Comparison of ENCODE assay signal across 8 mouse cellular contexts in genomic region chr4:118135414-118135813, GRCm38 (mm10). TPM values are rescaled to one million over a fixed set of nuclear protein-coding genes. Genes with fewer than 3 reads are reported as not detected.
A peak's percentile ranks its signal among the peaks of the same experiment; 100 is the strongest.
DNase-seq lines count a peak whose midpoint lies in the region; ATAC-seq and TF ChIP-seq lines count a peak whose summit lies in the region.

No protein-coding gene starts in this region.

- peaks cover 32% of the 10 kb centered on the region for H3K36me3 ChIP-seq in heart, embryonic 16.5 days (ENCODE audit: control insufficient read depth, insufficient read depth)
- H3K36me3 ChIP-seq in hindbrain, embryonic 13.5 days: peaks cover 40% of the 10 kb centered on the region
- H3K36me3 ChIP-seq in midbrain, embryonic 12.5 days: peaks cover 42% of the 10 kb centered on the region

- no peaks in the 10 kb centered on the region for H3K27me3 ChIP-seq in heart, embryonic 16.5 days (ENCODE audit: control insufficient read depth, insufficient read depth, low read length)
- no peaks in the 10 kb centered on the region for H3K27me3 ChIP-seq in Patski
- H3K27me3 ChIP-seq in hindbrain, embryonic 13.5 days: no peaks in the 10 kb centered on the region
- no peaks in the 10 kb centered on the region for H3K27me3 ChIP-seq in midbrain, embryonic 12.5 days

- TF ChIP-seq CTCF in Patski (IDR thresholded peaks at IDR 0.05): no peak

- in situ Hi-C loops in Patski (cut with MboI; ENCODE audit: low pct_unique_long_range_greater_than_20kb): no loop called here

- CTCF ChIA-PET in Patski (lab: Charles Lee): no interaction called here

- H3K4me2 ChIP-seq in heart, embryonic 16.5 days (ENCODE audit: low read depth, low read length): peak overlapping the region; percentile 88
- H3K4me2 ChIP-seq in hindbrain, embryonic 13.5 days: peak overlapping the region; percentile 81
- peak overlapping the region; percentile 60 for H3K4me2 ChIP-seq in midbrain, embryonic 12.5 days (replicated peaks)

- H3K9me3 ChIP-seq in heart, embryonic 16.5 days (replicated peaks; ENCODE audit: control insufficient read depth, low read length): no peaks in the 10 kb centered on the region
- H3K9me3 ChIP-seq in hindbrain, embryonic 13.5 days: no peaks in the 10 kb centered on the region
- no peaks in the 10 kb centered on the region for H3K9me3 ChIP-seq in midbrain, embryonic 12.5 days

- WGBS in heart, embryonic 16.5 days: 91% methylated on average over 1 of the region's 1 CpGs
- WGBS in hindbrain, embryonic 13.5 days: 98% methylated on average over 1 of the region's 1 CpGs
- 83% methylated on average over 1 of the region's 1 CpGs for WGBS in midbrain, embryonic 12.5 days

- peak overlapping the region; percentile 72 for H3K4me3 ChIP-seq in heart, embryonic 16.5 days (ENCODE audit: low read length)
- H3K4me3 ChIP-seq in hindbrain, embryonic 13.5 days: peak overlapping the region; percentile 95
- H3K4me3 ChIP-seq in midbrain, embryonic 12.5 days: peak overlapping the region; percentile 97

- H3K27ac ChIP-seq in heart, embryonic 16.5 days (ENCODE audit: low read length): peak overlapping the region; percentile 77
- H3K27ac ChIP-seq in hindbrain, embryonic 13.5 days: peak overlapping the region; percentile 89; the same call in 1 of the 2 replicates
- H3K27ac ChIP-seq in midbrain, embryonic 12.5 days (replicated peaks): no peak overlapping the region

- ATAC-seq in heart, embryonic 16.5 days (replicated peaks; ENCODE audit: extremely low read depth, insufficient read depth, low FRiP score): no peak
- peak; percentile 8 for ATAC-seq in Patski
- ATAC-seq in hindbrain, embryonic 13.5 days (ENCODE audit: low FRiP score): 0 out of 2 replicates have a peak, but pooled peaks have one; percentile 0
- no peak for ATAC-seq in midbrain, embryonic 12.5 days (ENCODE audit: low FRiP score, low read depth)

- DNase-seq in heart, adult 11 months: no peak
- peak; percentile 74 for DNase-seq in Patski (ENCODE audit: low read depth, low spot score)
- DNase-seq in spleen, postnatal 14 days (ENCODE audit: low spot score in 2 of 2): no peak
- no peak for DNase-seq in retina, embryonic 14.5 days (ENCODE audit: low spot score)
- no peak for DNase-seq in yolk sac, embryonic 10.5 days (ENCODE audit: low spot score)

- POLR2A ChIA-PET in Patski (lab: Charles Lee): interaction anchor here (0.7 to 1.3 kb wide), 4 partner anchors 9 to 245 kb away, joined by 3 to 7 read pairs (median 4); partner anchors contain the start of gene Kdm4a

- H3K4me1 ChIP-seq in heart, embryonic 16.5 days (ENCODE audit: control insufficient read depth, insufficient read depth, low read length): peaks cover 22% of the 10 kb centered on the region
- peaks cover 36% of the 10 kb centered on the region for H3K4me1 ChIP-seq in hindbrain, embryonic 13.5 days (replicated peaks)
- peaks cover 17% of the 10 kb centered on the region for H3K4me1 ChIP-seq in midbrain, embryonic 12.5 days

- peak overlapping the region; percentile 79 for H3K9ac ChIP-seq in heart, embryonic 16.5 days (ENCODE audit: low read length)
- peak overlapping the region; percentile 95 for H3K9ac ChIP-seq in hindbrain, embryonic 13.5 days
- peak overlapping the region; percentile 89 for H3K9ac ChIP-seq in midbrain, embryonic 12.5 days (replicated peaks)

RNA-seq across cellular contexts. Expression of gene St3gal3, which starts 0.7 kb away (rescaled TPM):
- 7.8 and 8.9 TPM in 2 replicates for polyA plus RNA-seq in heart, embryonic 16.5 days (2015; fragmentation: Nextera tagmentation; extraction: Ambion mirVana)
- polyA plus RNA-seq in Patski (2021): 27.4 TPM
- polyA plus RNA-seq in hindbrain, embryonic 13.5 days (2015; fragmentation: Nextera tagmentation; extraction: Ambion mirVana): 10.5 and 10.8 TPM in 2 replicates
- 9.0 and 10.9 TPM in 2 replicates for polyA plus RNA-seq in midbrain, embryonic 12.5 days (2016; fragmentation: Nextera tagmentation; extraction: Ambion mirVana)

RNA-seq across cellular contexts. Expression of gene Kdm4a, which starts 44.4 kb away (rescaled TPM):
- polyA plus RNA-seq in heart, embryonic 16.5 days (2015; fragmentation: Nextera tagmentation; extraction: Ambion mirVana): 19.0 and 19.4 TPM in 2 replicates
- 39.8 TPM for polyA plus RNA-seq in Patski (2021)
- 52.0 and 55.1 TPM in 2 replicates for polyA plus RNA-seq in hindbrain, embryonic 13.5 days (2015; fragmentation: Nextera tagmentation; extraction: Ambion mirVana)
- polyA plus RNA-seq in midbrain, embryonic 12.5 days (2016; fragmentation: Nextera tagmentation; extraction: Ambion mirVana): 57.0 and 57.2 TPM in 2 replicates

Comparison
In these comparisons a context has a peak if more than half of its experiments do, and no peak if none do; other contexts are left out.
1. ATAC-seq: peak in Patski (single experiment) and hindbrain, embryonic 13.5 days (single experiment); none in heart, embryonic 16.5 days (single experiment) and midbrain, embryonic 12.5 days (single experiment).
2. Peak in every context shown above with its lines, with median percentiles within 50 percentile points of each other: H3K4me2 ChIP-seq, H3K4me3 ChIP-seq and H3K9ac ChIP-seq.